Mouse (Mus musculus): ENCODE measurements around the gene Sart1.

GRCm38 (mm10) chr19:5419630-5420029, 31.1 kb upstream of the Sart1 start:
- TF ChIP-seq MAFK (IDR thresholded peaks at IDR 0.05; ENCODE audit: insufficient read depth, low read depth, low read length): no peak
- TF ChIP-seq HCFC1 (IDR thresholded peaks at IDR 0.05; ENCODE audit: borderline replicate concordance, insufficient read depth, low read length): no peak
- TF ChIP-seq ZNF384 (IDR thresholded peaks at IDR 0.05; ENCODE audit: low read depth, low read length): no peak

All from ES-E14 (cell line).